Mouse (Mus musculus) lung, postnatal 14 days (tissue): Measurements from ENCODE around the gene Zwilch.
A peak's percentile ranks its signal among the peaks of the same experiment; 100 is the strongest.
"Not testable (repeated sequence)": the region's sequence is repeated elsewhere in the genome, so short reads cannot be mapped to it uniquely, and the experiment has no call there.

Experiments
- DNase-seq: peaks from one replicate; pipeline ENCODE4 v3.0.0; 2021

The Zwilch gene

DNA sequence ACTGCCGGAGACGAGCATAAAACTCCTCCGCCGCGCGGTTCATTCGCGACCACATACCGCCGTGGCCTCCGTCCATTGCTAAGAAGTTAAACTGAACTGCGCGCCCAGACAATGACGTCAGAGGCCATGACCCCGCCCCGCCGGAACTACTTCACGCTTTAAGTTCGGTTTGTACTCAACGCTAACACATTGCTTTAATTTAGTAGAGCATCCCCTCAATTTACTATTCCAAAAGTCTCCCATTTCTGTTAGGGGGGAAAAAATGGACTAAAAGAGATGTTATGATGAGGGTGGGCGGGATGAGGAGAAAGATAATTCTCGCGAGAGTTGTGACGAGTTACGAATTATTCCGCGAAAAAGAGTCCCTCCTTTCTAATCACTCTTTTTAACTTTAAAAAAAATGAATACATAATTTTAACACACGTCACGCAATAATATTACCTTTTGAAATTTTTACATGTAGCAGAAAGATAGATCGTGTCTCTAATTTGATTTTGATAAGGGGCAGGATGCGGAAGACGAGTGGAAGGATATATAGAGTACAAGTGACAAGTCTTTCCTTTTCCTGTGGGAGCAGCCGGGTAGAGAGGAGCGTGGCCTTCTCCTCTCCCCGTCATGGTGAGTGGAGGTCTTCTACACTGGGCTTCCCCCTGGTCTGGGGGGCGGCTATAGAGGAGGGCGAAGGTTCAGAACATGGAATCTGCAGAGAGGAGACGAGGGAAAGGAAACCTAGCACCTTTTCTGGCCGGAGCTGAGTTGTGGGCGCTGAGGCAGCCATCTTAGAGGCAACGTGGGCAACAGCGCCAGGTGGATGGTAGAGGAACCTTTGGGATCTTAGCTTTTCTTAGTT is at the start of gene Zwilch, which contains the start of gene Rpl4:
Gene Zwilch, minus strand, starts transcription at position 289 of the 850 bp plus-strand sequence.
Gene Rpl4, plus strand, starts transcription at position 560 of the 850 bp plus-strand sequence.
- DNase-seq: peak; percentile 86

DNA sequence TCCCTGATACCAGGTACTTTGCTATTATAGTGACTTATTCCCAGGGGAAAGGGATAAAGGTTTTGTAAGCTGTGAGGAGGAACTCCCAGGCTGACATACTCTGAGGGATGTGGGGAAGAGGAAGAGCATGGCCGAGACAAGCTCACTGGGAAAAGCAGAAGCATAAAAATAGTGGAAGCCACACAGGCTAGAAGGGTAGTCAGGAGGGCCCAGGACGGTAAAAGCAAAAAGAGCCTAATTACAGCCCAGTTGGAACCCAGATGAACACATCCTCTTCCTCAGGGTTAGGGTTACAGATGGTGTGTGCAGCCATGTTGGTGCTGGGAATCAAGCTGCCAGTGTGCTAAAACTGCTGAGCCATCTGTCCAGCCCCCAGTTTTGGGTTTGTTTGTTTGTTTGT is 49.2 kb upstream of the Zwilch start:
- DNase-seq: no peak

DNA sequence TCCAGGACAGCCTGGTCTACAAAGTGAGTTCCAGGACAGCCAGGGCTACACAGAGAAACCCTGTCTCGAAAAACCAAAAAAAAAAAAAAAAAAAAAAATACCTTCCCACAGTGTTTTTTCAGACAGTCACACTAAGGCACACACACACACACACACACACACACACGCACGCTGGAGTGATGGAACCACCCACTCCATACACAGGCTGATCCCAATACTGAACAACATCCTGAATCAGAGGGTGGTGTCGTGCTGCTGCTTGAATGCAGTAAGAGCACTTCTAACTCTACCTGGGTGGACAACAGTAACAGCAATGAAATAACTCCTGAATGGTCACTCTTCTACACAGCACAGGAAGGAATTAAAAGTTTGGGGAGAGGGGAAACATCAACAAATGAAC is 48.6 kb upstream of the Zwilch start:
- no peak for DNase-seq

DNA sequence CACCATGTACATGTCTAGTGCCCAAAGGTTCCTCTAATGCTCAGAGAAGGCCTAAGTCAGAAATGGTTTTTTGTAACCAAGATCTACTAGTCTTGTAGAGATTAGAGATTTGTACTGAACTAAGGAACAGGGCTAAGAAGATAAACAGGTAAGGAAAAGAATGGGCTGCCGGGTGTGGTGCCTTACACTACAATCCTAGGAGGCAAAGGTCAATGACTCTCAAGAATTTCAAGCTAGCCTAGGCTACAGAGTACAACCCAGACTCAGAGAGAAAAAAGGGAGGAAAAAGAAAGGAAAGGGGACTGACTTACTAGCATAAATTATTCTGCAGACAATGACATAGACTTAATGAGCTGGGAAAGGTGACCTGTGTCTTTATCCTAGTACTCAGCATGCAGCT is 47.7 kb upstream of the Zwilch start:
- DNase-seq: no peak

DNA sequence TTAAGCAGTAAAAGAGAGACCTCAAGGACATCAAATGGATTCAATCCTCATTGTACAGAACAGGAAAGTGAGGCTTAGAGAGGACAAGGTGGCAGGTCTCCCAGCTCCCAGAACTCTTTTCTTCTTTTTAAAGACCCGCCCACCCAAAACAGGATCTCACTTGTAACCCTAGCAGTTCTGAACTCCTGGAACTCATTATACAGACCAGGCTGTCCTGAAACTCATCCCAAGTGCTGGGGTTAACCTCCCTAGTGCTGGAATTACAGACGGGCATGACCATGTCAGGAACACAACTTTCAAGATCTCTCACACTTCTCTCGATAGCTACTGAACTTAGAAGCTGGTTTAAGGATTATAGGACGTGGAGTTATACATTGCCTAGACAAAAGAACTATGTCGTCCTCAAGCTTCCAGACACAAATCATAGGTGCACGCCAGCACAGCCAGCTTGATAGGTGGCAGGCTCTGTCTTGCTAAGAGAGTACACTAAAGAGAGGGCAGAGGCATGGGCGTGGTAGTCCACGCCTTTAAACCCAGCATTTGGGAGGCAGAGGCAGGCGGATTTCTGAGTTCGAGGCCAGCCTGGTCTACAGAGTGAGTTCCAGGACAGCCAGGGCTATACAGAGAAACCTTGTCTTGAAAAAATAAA is 47.0 kb upstream of the Zwilch start:
- no peak for DNase-seq

DNA sequence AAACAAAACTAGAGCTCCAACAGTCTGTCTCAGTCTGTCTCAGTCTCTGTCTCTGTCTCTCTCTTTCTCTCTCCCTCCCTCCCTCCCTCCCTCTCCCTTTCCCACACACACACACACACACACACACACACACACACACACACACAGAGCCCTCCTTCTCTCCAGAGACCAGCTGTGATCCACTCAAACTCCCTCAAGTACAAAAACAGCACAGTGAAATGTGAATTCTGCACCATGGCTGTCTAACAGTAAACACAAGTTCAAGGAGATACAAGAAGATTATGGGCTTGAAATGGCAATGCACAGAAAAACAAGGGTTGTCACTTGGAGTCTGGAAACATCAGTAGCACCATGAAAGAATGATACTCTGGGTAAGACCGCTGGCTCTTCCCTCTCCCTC is 46.4 kb upstream of the Zwilch start:
- no peak for DNase-seq

DNA sequence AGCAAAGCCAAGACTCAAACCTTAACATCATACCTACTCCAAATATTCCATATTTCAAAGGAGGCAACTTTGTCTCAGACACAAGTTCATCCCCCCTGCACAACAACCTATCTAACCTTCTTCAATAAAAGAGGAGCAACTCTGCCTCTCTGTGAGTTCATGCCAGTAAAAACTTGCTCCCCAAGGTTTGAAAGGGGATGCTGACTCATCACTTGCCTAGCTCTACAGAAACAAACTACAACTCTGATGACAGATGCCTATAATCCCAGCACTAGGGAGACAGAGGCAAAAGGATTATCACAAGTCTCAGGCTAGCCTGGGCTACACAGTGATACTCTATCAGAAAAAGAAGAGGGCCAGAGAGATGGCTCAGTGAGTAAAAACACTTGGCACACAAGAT is 45.0 kb upstream of the Zwilch start:
- no peak for DNase-seq

DNA sequence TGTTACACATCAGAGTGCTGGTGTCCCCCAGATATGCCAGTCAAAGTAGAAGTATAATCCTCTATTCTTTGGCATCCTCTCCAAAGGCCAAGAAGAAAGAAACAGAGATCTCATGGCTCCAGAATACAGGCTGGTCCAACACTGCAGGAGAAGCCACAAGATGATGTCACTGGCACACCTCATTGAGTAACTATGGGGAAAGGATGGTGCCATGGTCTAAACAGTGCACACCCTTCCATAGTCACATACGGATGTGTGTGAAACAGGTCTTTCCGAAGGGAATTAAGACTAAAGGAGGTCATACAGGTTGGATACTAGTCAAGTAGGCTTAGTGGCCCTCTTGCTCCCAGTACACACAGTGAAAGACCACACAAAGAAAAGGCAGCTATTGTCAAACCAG is 43.7 kb upstream of the Zwilch start:
- no peak for DNase-seq

DNA sequence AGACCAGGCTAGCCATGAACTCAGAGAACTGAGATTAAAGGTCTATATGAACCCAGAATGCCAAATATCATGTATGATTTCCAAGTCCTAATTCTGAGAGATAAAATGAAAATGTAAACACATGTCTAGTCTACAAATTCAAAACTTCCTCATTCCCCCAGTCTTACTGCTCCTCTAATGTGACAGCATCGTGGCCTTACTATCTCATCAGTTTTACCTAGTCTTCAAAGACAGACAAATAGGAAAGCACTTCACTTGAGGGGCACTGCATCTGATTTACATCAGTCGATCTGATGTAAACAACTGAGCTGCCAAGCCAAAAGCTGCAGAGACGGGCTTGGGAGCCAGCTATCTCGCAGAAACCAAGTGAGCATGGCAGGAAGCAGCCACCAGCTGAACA is 43.2 kb upstream of the Zwilch start:
- DNase-seq: no peak

DNA sequence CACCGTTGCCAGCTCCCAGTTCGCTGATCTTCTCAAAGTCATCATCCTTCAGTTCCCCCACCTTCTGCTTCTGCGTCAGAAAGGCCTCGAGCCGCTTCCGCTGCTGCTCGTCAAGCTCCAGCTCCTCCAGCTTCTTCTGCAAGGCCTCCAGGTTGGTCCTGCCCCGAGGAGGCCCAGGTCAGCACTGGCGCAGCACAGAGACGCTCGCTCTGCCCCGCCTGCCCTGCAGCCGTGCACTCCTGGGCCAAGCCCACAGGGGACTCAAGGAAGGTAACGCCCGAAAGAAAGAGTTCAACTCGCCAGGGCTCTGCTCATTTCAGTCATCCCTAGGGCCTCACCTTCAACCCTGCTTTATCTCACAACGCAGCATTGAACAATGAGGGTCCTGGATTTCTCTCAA is 41.5 kb upstream of the Zwilch start:
- DNase-seq: no peak

DNA sequence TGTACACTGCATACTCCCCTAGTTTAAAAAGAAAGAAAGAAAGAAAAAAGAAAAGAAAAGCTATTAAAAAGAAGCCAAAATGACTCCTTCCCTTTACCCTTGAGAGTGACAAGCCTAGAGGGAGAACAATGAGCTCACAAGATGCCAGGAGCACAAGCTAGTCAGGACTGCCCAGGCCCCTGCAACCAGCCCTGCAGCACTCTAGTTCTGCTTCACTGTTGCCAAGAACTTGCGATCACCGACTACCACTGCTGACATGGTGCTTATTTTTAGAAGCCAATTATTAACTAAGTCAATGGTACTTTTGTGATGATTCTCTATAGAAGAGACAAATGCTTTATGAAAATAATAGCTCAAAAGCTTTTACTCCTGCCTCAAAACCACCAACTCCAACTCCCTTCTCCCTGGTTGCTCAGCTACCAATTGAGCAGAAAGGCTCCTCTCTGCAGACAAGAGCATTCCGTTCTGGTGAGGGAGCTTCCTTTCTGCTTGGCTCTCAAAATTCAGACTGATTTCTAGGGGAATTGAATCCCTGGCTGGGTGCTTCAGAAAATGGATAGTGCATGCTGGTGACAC is 34.7 kb upstream of the Zwilch start:
- no peak for DNase-seq

DNA sequence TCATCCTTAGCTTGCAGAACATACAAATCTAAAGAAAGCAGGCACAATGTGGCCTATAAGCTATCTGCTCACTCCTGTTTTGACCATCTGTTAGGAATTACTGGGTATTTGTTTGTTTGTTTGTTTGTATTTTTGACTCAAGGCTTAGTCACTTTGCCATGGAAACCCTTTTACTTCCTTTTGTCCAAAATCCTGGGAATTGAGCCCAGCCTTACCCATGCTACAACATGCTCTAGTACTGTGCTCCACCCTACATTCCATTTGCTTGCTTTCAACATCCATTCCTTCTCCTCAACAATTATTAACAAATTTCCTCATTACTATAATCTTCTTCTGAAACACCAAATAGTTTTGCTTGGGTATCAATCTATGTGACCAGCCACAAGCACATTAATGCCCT is 30.0 kb upstream of the Zwilch start:
- no peak for DNase-seq

DNA sequence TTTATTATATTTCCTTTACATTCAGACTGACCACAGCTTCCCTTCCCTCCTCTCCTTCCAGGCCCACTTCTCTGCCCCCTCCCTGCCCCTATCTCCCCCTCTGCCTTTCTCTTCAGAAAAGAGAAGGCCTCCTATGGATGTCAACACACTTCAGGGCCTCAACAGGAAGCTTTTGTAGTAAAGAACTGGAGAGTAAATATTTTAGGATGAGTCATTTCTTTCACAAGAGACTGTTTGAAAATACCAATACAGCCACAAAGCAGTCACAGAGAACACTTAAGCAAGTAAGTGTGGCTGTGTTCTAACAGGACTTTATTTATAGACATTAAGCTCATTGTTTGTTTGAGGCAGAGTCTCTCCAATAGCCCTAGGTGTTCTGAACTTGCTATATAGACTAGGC is 29.4 kb upstream of the Zwilch start:
- DNase-seq: no peak

DNA sequence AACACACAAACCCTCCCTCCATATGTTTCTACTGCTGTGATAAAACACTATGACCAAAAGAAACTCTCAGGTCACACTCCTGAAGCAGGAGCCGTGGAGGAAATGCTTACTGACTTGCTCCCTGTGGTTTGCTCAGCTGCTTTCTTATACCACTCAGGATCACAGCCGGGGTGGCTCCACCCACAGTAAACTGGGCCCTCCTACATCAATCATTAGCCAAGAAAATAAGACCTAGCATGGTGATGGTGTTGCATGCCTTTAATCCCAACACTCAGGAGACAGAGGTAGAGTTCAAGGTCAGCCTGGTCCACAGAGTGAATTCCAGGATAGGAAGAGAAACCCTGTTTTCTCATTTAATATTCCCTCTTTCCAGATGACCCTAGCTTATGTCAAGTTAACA is 27.0 kb upstream of the Zwilch start:
- no peak for DNase-seq

DNA sequence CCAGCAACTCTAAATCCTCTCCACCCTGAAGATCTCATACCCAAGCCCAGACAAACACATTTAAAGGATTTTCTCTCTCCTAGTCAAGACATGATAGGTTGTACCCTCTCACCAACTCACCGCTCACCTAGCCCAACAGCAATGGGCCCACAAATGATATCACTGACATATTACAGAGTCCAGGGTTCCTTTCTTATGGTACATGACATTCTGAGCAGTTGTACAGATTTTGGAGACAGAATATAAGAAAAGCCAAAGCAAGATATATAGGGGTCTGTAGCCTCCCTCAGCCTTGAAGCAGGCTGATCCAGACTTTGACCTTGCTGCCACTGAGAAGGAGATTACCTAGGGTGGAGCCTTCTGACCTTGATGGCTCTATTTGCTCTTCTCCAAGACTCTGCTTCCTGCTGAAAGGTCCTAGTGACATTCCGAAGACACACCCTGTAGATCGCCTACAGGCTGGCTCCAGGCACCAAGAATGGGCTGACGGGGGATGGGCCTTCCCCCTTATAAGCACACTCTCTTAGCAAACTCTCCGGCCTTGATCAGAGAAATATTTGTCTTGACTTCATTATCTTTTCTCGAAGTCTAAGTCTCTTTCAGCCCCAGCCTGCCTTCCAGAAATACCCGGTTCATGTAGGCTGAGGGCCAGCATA is 26.0 kb upstream of the Zwilch start:
- DNase-seq: not testable (repeated sequence)

DNA sequence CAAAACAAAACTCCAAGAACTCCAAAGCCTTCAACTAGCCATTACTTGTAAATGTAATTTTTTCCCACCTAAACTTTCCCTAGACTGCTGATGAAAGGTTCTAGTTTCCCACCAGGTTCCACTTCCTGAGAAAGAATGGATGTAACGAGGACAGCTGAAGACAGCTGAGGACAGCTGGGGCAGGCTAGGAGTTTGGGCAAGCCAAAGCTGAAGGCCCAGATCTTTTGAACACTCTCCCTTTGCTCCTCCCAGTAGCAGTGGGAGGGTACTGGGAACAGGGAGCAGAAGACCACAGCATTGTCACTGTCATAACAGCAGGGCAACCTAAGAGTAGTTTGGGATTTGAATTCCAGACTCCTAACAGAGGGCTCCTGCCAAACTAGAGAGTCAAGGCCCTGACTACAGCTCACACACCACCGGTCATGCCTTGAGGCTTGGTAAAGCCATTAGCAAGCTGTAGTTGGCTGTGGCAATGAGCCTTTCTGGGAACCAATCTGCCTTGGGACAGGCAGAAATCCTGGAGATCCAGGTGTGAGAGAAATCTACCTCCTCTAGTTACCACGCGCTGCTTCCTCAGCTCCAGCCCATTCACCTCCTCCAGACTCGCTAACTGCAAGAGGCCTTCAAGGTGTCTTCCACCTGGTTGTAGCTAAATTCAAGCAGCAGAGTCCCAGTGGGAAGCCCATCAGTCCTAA is 25.3 kb upstream of the Zwilch start:
- no peak for DNase-seq

DNA sequence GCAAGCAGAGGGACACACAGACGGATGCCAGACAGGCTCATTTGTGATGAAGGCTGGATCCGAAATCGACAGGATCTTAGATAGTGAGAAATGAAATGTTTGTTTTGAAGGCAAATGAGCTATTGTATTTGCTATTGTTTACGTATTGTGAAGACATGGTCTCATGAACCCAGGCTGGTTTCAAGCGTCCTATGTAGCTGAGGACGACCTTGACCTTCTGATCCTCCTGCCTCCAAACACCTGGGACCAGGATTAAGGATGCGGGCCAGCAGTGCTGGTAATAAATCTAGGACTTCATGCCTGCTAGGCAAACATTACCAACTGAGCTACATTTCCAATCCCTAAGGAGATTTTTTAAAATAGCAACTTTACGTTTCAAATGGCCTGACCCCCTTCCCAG is 24.6 kb upstream of the Zwilch start:
- no peak for DNase-seq

DNA sequence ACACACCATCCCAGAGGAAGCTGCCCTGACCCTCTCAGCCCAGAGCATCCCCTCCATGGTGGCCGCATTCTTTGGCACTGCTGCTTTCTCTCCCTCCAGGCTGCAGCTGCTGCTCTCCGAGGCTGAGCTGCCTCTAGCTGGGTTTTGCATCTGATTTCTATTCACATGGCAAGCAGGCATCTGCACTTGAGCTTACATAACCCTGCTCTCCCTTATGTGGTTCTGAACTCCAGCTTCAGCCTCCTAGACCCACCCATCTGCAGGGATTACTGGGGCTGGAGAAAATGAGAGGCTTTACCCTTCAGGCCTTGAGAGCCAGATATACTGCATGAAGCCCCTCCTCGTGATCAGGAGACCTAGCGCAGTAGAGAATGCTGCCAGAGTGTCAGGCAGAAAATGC is 22.6 kb upstream of the Zwilch start:
- no peak for DNase-seq

DNA sequence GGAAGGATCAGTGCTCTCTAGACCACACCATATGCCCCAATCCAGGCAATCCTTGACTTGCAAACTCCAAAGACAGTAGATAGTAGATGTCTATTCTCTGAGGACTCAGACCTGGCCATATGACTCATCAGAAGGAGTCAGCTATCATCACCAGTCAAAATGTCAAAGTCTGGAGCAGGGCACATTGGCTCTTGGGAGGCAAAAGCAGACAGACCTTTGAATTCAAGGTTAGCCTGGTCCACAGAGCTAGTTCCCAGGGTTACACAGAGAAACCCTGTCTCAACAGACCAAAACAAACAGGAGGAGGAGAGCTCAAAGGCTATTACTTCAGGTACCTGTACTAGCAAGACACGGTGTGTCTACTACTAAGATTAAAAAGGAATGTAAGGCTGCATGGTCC is 21.0 kb upstream of the Zwilch start:
- no peak for DNase-seq

DNA sequence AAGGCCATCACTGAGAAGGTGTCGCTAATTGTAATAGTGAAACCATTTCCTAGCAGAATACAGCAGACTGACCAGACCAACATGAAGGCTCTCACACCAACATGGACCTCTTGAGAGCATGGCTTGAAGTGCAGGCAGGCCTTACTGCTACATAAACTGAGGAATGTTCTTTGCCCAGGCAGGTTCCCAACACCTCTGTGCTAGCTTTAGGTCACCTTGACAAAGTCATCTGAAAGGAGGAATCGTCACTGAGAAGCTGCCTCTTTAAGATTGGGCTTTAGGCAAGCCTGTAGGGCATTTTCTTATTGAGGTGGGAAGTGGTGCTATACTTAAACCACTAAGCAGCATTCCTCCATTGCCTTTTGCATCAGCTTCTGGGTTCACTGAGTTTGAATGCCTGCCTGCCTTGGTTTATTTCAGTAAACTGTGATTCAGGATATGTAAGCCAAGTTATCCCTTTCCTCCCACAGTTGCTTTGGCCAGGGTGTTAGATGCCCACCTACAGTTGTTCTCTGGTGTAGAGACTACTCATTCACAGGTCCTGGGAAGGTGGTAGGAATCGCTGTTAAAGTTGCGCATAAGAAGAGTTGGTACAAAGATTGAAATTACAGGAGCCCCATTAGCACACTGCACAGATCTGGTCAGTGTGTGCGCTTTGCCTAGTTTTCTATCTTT is 11.4 kb upstream of the Zwilch start:
- DNase-seq: no peak

DNA sequence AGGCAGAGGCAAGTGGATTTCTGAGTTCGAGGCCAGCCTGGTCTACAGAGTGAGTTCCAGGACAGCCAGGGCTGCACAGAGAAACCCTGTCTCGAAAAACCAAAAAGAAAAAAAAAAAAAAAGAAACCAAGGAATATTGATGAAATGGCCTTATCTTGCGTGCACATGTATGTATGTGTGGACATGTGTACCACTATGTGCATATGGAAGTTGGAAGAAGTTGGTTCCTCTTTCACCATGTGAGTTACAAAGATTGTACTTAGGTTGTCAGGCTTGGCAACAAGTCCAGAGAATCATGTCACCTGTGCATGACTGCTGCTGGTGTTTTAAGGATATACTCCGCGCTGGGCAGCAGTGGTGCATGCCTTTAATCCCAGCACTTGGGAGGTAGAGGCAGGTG is 10.4 kb upstream of the Zwilch start:
- not testable (repeated sequence) for DNase-seq

DNA sequence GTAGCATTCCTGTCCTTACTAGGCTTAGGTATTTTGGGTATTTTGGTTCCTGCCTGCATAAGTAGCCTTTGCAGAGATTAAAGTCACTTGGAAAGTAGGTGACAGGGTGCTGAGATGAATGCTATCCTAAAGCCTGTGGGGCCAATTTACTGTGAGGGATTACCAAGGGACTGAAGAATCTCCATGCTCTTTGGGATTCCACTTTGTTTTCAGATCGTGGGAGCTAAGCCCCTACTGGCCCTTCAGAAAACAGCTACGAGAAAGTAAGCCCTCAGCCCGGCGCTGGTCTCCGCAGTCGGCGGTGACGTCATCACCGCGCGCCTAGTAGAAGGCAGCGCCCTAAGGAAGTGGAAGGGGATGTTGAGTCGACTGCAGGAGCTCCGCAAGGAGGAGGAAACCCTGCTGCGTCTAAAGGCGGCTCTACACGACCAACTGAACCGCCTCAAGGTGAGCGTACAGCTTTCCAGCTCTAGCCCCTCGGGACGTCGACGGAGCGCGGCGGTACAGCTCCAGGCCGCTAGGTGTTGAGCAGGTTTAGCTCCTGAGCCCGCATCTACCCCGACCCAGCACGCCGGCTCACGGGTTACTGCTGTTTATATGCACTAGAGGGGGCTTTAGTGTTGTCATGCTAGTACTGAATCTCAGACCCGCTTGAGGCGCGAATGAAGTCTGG is 6.2 kb upstream of the Zwilch start, which contains the start of gene Snapc5:
Gene Snapc5, plus strand, starts transcription at position 301 of the 673 bp plus-strand sequence.
- DNase-seq: peak; percentile 89
